Mouse (Mus musculus): ENCODE measurements around the gene Pafah1b3.
"Not testable (repeated sequence)": the region's sequence is repeated elsewhere in the genome, so short reads cannot be mapped to it uniquely, and the experiment has no call there.

Gene Pafah1b3

GRCm38 (mm10) chr7:25297454-25298325, at the start of gene Pafah1b3:
Gene Pafah1b3 (minus strand): TSS chr7:25297986.
- in situ Hi-C loops (cut with MboI), result no loop called here

- in situ Hi-C loops (cut with MboI), result no loop called here
Observed at GRCm38 (mm10) chr7:25341000-25341784, 43.4 kb upstream of the Pafah1b3 start.

GRCm38 (mm10) chr7:25339329-25339728, 41.5 kb upstream of the Pafah1b3 start:
- in situ Hi-C loops (cut with MboI), result no loop called here

- in situ Hi-C loops (cut with MboI), result no loop called here
Observed at GRCm38 (mm10) chr7:25334472-25334871, 36.7 kb upstream of the Pafah1b3 start.

GRCm38 (mm10) chr7:25333596-25334307, 36.0 kb upstream of the Pafah1b3 start:
- in situ Hi-C loops (cut with MboI), result no loop called here

GRCm38 (mm10) chr7:25326233-25326632, 28.4 kb upstream of the Pafah1b3 start:
- in situ Hi-C loops (cut with MboI), result no loop called here

- in situ Hi-C loops (cut with MboI), result not testable (repeated sequence)
Observed at GRCm38 (mm10) chr7:25325431-25325830, 27.6 kb upstream of the Pafah1b3 start.

GRCm38 (mm10) chr7:25323219-25323618, 25.4 kb upstream of the Pafah1b3 start:
- in situ Hi-C loops (cut with MboI), result no loop called here

- in situ Hi-C loops (cut with MboI), result no loop called here
Observed at GRCm38 (mm10) chr7:25322058-25322484, 24.3 kb upstream of the Pafah1b3 start.

GRCm38 (mm10) chr7:25317446-25317999, 19.7 kb upstream of the Pafah1b3 start:
- in situ Hi-C loops (cut with MboI), result no loop called here

GRCm38 (mm10) chr7:25316532-25317445, 19.0 kb upstream of the Pafah1b3 start, which contains the start of gene Megf8:
Gene Megf8 (plus strand): TSS chr7:25317164.
- in situ Hi-C loops (cut with MboI), result no loop called here

GRCm38 (mm10) chr7:25315306-25316041, 17.7 kb upstream of the Pafah1b3 start:
- in situ Hi-C loops (cut with MboI), result no loop called here

- in situ Hi-C loops (cut with MboI), result no loop called here
Observed at GRCm38 (mm10) chr7:25314606-25315305, 17.0 kb upstream of the Pafah1b3 start.

GRCm38 (mm10) chr7:25313325-25313724, 15.5 kb upstream of the Pafah1b3 start:
- in situ Hi-C loops (cut with MboI), result no loop called here

- in situ Hi-C loops (cut with MboI), result no loop called here
Observed at GRCm38 (mm10) chr7:25311193-25311592, 13.4 kb upstream of the Pafah1b3 start.

- in situ Hi-C loops (cut with MboI), result no loop called here
Observed at GRCm38 (mm10) chr7:25309425-25309824, 11.6 kb upstream of the Pafah1b3 start.

- in situ Hi-C loops (cut with MboI), result no loop called here
Observed at GRCm38 (mm10) chr7:25308702-25309318, 11.0 kb upstream of the Pafah1b3 start.

- in situ Hi-C loops (cut with MboI), result no loop called here
Observed at GRCm38 (mm10) chr7:25306614-25306996, 8.8 kb upstream of the Pafah1b3 start.
